Mouse (Mus musculus): ENCODE measurements around the gene Gp2.

Gene Gp2

GRCm38 (mm10) chr7:119441938-119442337, 17.1 kb downstream of the Gp2 start:
- Histone ChIP-seq H3K4me1 (replicated peaks; ENCODE audit: low read depth, low read length) (no peaks in the 10 kb centered on the region), H3K9me3 (ENCODE audit: low read length) (no peaks in the 10 kb centered on the region), H3K36me3 (ENCODE audit: insufficient read depth, low read length) (no peaks in the 10 kb centered on the region), H3K4me3 (replicated peaks; ENCODE audit: low read length) (no peak overlapping the region), H3K27me3 (ENCODE audit: insufficient read depth, low read length) (no peaks in the 10 kb centered on the region)
- TF ChIP-seq POU5F1 (IDR thresholded peaks at IDR 0.05; ENCODE audit: borderline replicate concordance, low read length) (no peak), CTCF (conservative IDR thresholded peaks at IDR 0.05; ENCODE audit: low read length) (no peak), NANOG (IDR thresholded peaks at IDR 0.05; ENCODE audit: borderline replicate concordance, low read length) (no peak)

- Histone ChIP-seq H3K4me1 (replicated peaks; ENCODE audit: low read depth, low read length) (no peaks in the 10 kb centered on the region), H3K27me3 (ENCODE audit: insufficient read depth, low read length) (no peaks in the 10 kb centered on the region), H3K36me3 (ENCODE audit: insufficient read depth, low read length) (no peaks in the 10 kb centered on the region), H3K9me3 (ENCODE audit: low read length) (no peaks in the 10 kb centered on the region), H3K4me3 (replicated peaks; ENCODE audit: low read length) (no peak overlapping the region)
- TF ChIP-seq NANOG (IDR thresholded peaks at IDR 0.05; ENCODE audit: borderline replicate concordance, low read length) (no peak), CTCF (conservative IDR thresholded peaks at IDR 0.05; ENCODE audit: low read length) (peak; percentile 55), POU5F1 (IDR thresholded peaks at IDR 0.05; ENCODE audit: borderline replicate concordance, low read length) (no peak)
Observed at GRCm38 (mm10) chr7:119427180-119427616, 31.9 kb downstream of the Gp2 start.

- Histone ChIP-seq H3K4me1 (replicated peaks; ENCODE audit: low read depth, low read length) (no peaks in the 10 kb centered on the region), H3K27me3 (ENCODE audit: insufficient read depth, low read length) (no peaks in the 10 kb centered on the region), H3K9me3 (ENCODE audit: low read length) (no peaks in the 10 kb centered on the region), H3K4me3 (replicated peaks; ENCODE audit: low read length) (no peak overlapping the region), H3K36me3 (ENCODE audit: insufficient read depth, low read length) (no peaks in the 10 kb centered on the region)
- no peak for TF ChIP-seq CTCF (conservative IDR thresholded peaks at IDR 0.05; ENCODE audit: low read length)
- no peak for TF ChIP-seq NANOG (IDR thresholded peaks at IDR 0.05; ENCODE audit: borderline replicate concordance, low read length)
- no peak for TF ChIP-seq POU5F1 (IDR thresholded peaks at IDR 0.05; ENCODE audit: borderline replicate concordance, low read length)
Observed at GRCm38 (mm10) chr7:119420730-119421129, 38.4 kb downstream of the Gp2 start.

- Histone ChIP-seq H3K36me3 (ENCODE audit: insufficient read depth, low read length) (no peaks in the 10 kb centered on the region), H3K4me3 (replicated peaks; ENCODE audit: low read length) (no peak overlapping the region), H3K27me3 (ENCODE audit: insufficient read depth, low read length) (no peaks in the 10 kb centered on the region), H3K4me1 (replicated peaks; ENCODE audit: low read depth, low read length) (no peaks in the 10 kb centered on the region), H3K9me3 (ENCODE audit: low read length) (peaks cover 3% of the 10 kb centered on the region)
- TF ChIP-seq NANOG (IDR thresholded peaks at IDR 0.05; ENCODE audit: borderline replicate concordance, low read length) (no peak), POU5F1 (IDR thresholded peaks at IDR 0.05; ENCODE audit: borderline replicate concordance, low read length) (no peak), CTCF (conservative IDR thresholded peaks at IDR 0.05; ENCODE audit: low read length) (no peak)
Observed at GRCm38 (mm10) chr7:119418523-119418922, 40.6 kb downstream of the Gp2 start.

GRCm38 (mm10) chr7:119394050-119394732, 64.9 kb downstream of the Gp2 start:
- H3K4me1 ChIP-seq (replicated peaks; ENCODE audit: low read depth, low read length): no peaks in the 10 kb centered on the region
- H3K9me3 ChIP-seq (ENCODE audit: low read length): no peaks in the 10 kb centered on the region
- H3K4me3 ChIP-seq (replicated peaks; ENCODE audit: low read length): no peak overlapping the region
- no peaks in the 10 kb centered on the region for H3K27me3 ChIP-seq (ENCODE audit: insufficient read depth, low read length)
- no peaks in the 10 kb centered on the region for H3K36me3 ChIP-seq (ENCODE audit: insufficient read depth, low read length)
- TF ChIP-seq POU5F1 (IDR thresholded peaks at IDR 0.05; ENCODE audit: borderline replicate concordance, low read length): no peak
- no peak for TF ChIP-seq NANOG (IDR thresholded peaks at IDR 0.05; ENCODE audit: borderline replicate concordance, low read length)
- TF ChIP-seq CTCF (conservative IDR thresholded peaks at IDR 0.05; ENCODE audit: low read length): no peak

Measured in E14TG2a.4 (cell line).